ENCODE assay signal across 7 mouse cellular contexts in genomic region chr4:57954580-57954979, GRCm38 (mm10). TPM values are rescaled to one million over a fixed set of nuclear protein-coding genes. Genes with fewer than 3 reads are reported as not detected.
A peak's percentile ranks its signal among the peaks of the same experiment; 100 is the strongest.
DNase-seq lines count a peak whose midpoint lies in the region; ATAC-seq and TF ChIP-seq lines count a peak whose summit lies in the region.

No protein-coding gene starts in this region.

- peak overlapping the region; percentile 86 for H3K4me3 ChIP-seq in lung, postnatal 0 days (ENCODE audit: low read depth, low read length)
- H3K4me3 ChIP-seq in lung, adult 2 months (replicated peaks; ENCODE audit: extremely low read depth, low read depth, low read length), result no peak overlapping the region
- H3K4me3 ChIP-seq in forebrain, embryonic 12.5 days (replicated peaks), result no peak overlapping the region
- peak overlapping the region; percentile 91 for H3K4me3 ChIP-seq in liver, embryonic 13.5 days (replicated peaks)

- TF ChIP-seq EP300 in lung, postnatal 0 days (IDR thresholded peaks at IDR 0.05), result no peak

- peaks cover 15% of the 10 kb centered on the region; the same call in 1 of the 2 replicates for H3K36me3 ChIP-seq in lung, postnatal 0 days (ENCODE audit: insufficient read depth, low read length)
- peaks cover 30% of the 10 kb centered on the region for H3K36me3 ChIP-seq in forebrain, embryonic 12.5 days (replicated peaks)
- peaks cover 42% of the 10 kb centered on the region for H3K36me3 ChIP-seq in liver, embryonic 13.5 days

- H3K27me3 ChIP-seq in lung, postnatal 0 days (replicated peaks; ENCODE audit: insufficient read depth, low read length), result no peaks in the 10 kb centered on the region
- H3K27me3 ChIP-seq in forebrain, embryonic 12.5 days, result 0 out of 2 replicates have a peak, but pooled peaks cover 7% of the 10 kb centered on the region
- no peaks in the 10 kb centered on the region for H3K27me3 ChIP-seq in liver, embryonic 13.5 days

- peak overlapping the region; percentile 75 for H3K4me2 ChIP-seq in lung, postnatal 0 days (replicated peaks; ENCODE audit: low read depth, low read length)
- peak overlapping the region; percentile 69 for H3K4me2 ChIP-seq in forebrain, embryonic 12.5 days
- peak overlapping the region; percentile 89 for H3K4me2 ChIP-seq in liver, embryonic 13.5 days

- peak overlapping the region; percentile 97 for H3K27ac ChIP-seq in lung, postnatal 0 days (ENCODE audit: low read length)
- no peak overlapping the region for H3K27ac ChIP-seq in forebrain, embryonic 12.5 days
- no peak overlapping the region for H3K27ac ChIP-seq in liver, embryonic 13.5 days

- peaks cover 13% of the 10 kb centered on the region; the same call in 1 of the 2 replicates for H3K4me1 ChIP-seq in lung, postnatal 0 days (ENCODE audit: insufficient read depth, low read depth, low read length)
- peaks cover 12% of the 10 kb centered on the region for H3K4me1 ChIP-seq in lung, adult 2 months (ENCODE audit: control insufficient read depth, insufficient read depth, low read length)
- peaks cover 28% of the 10 kb centered on the region for H3K4me1 ChIP-seq in forebrain, embryonic 12.5 days
- peaks cover 52% of the 10 kb centered on the region for H3K4me1 ChIP-seq in liver, embryonic 13.5 days (replicated peaks)

- 0 out of 2 replicates have a peak overlapping the region, but pooled peaks have one; percentile 72 for H3K9ac ChIP-seq in lung, postnatal 0 days (replicated peaks; ENCODE audit: low read depth)
- H3K9ac ChIP-seq in forebrain, embryonic 12.5 days, result no peak overlapping the region
- peak overlapping the region; percentile 92 for H3K9ac ChIP-seq in liver, embryonic 13.5 days

- no peak for ATAC-seq in lung, postnatal 0 days
- ATAC-seq in forebrain, embryonic 12.5 days (ENCODE audit: low FRiP score), result no peak
- ATAC-seq in liver, embryonic 13.5 days (ENCODE audit: low read depth), result no peak

- TF ChIP-seq POLR2A in lung, adult 2 months (IDR thresholded peaks at IDR 0.05; ENCODE audit: borderline replicate concordance, extremely low read depth, low read depth, low read length), result no peak

- TF ChIP-seq CTCF in lung, postnatal 0 days (IDR thresholded peaks at IDR 0.05), result no peak
- no peak for TF ChIP-seq CTCF in lung, adult 2 months (IDR thresholded peaks at IDR 0.05; ENCODE audit: insufficient read depth, low read length)

- peak; percentile 25 for DNase-seq in lung, postnatal 0 days (ENCODE audit: low spot score)
- DNase-seq in lung, adult 2 months, result no peak
- no peak for DNase-seq in liver, embryonic 13.5 days
- DNase-seq in MN1 (ENCODE audit: low spot score), result no peak
- no peak for DNase-seq in cerebellum, postnatal 36 days
- DNase-seq in urinary bladder, postnatal 10 days (ENCODE audit: low spot score), result no peak

- no peaks in the 10 kb centered on the region for H3K9me3 ChIP-seq in lung, postnatal 0 days (ENCODE audit: low read length)
- H3K9me3 ChIP-seq in forebrain, embryonic 12.5 days, result peaks cover 5% of the 10 kb centered on the region; the same call in 1 of the 2 replicates
- 0 out of 2 replicates have a peak, but pooled peaks cover 9% of the 10 kb centered on the region for H3K9me3 ChIP-seq in liver, embryonic 13.5 days (replicated peaks)

- 57% methylated on average over 6 of the region's 6 CpGs for WGBS in lung, postnatal 0 days
- WGBS in lung, adult 2 months, result 32% methylated on average over 6 of the region's 6 CpGs
- 77% methylated on average over 6 of the region's 6 CpGs for WGBS in forebrain, embryonic 12.5 days
- WGBS in liver, embryonic 13.5 days (ENCODE audit: insufficient replicate concordance), result 68% methylated on average over 6 of the region's 6 CpGs

RNA-seq across cellular contexts. Expression of gene Txn1, which starts 1.6 kb away (rescaled TPM):
- 380 and 393 TPM in 2 replicates for polyA plus RNA-seq in lung, postnatal 0 days (2015; fragmentation: Nextera tagmentation; extraction: Ambion mirVana)
- 116 and 145 TPM in 2 replicates for polyA plus RNA-seq in lung, adult 2 months (2012; rRNA removed)
- polyA plus RNA-seq in forebrain, embryonic 12.5 days (2016; fragmentation: Nextera tagmentation; extraction: Ambion mirVana), result 379 and 381 TPM in 2 replicates
- polyA plus RNA-seq in liver, embryonic 13.5 days (2015; fragmentation: Nextera tagmentation; extraction: Ambion mirVana), result 275 and 284 TPM in 2 replicates

RNA-seq across cellular contexts. Expression of gene D630039A03Rik, which starts 38.5 kb away (rescaled TPM):
- polyA plus RNA-seq in lung, postnatal 0 days (2015; fragmentation: Nextera tagmentation; extraction: Ambion mirVana), result 2.7 and 3.0 TPM in 2 replicates
- 3.2 and 5.4 TPM in 2 replicates for polyA plus RNA-seq in lung, adult 2 months (2012; rRNA removed)
- not detected in 2 replicates for polyA plus RNA-seq in forebrain, embryonic 12.5 days (2016; fragmentation: Nextera tagmentation; extraction: Ambion mirVana)
- 0.28 and 0.33 TPM in 2 replicates for polyA plus RNA-seq in liver, embryonic 13.5 days (2015; fragmentation: Nextera tagmentation; extraction: Ambion mirVana)

RNA-seq across cellular contexts. Expression of gene Txndc8, which starts 54.3 kb away (rescaled TPM):
- polyA plus RNA-seq in lung, postnatal 0 days (2015; fragmentation: Nextera tagmentation; extraction: Ambion mirVana), result not detected in 2 replicates
- polyA plus RNA-seq in lung, adult 2 months (2012; rRNA removed), result not detected in 2 replicates
- polyA plus RNA-seq in forebrain, embryonic 12.5 days (2016; fragmentation: Nextera tagmentation; extraction: Ambion mirVana), result not detected in 2 replicates
- polyA plus RNA-seq in liver, embryonic 13.5 days (2015; fragmentation: Nextera tagmentation; extraction: Ambion mirVana), result not detected in 2 replicates

Comparison
In these comparisons a context has a peak if more than half of its experiments do, and no peak if none do; other contexts are left out.
1. H3K4me3 ChIP-seq: peak in lung, postnatal 0 days (single experiment) and liver, embryonic 13.5 days (single experiment); none in lung, adult 2 months (single experiment) and forebrain, embryonic 12.5 days (single experiment).
2. Peak in every context shown above with its lines, with median percentiles within 50 percentile points of each other: H3K4me2 ChIP-seq.